Mouse (Mus musculus) A20 (cell line): ENCODE data around the gene Mybbp1a.
"Not testable (repeated sequence)": the region's sequence is repeated elsewhere in the genome, so short reads cannot be mapped to it uniquely, and the experiment has no call there.

Experiments used
- DNase-seq: peaks from one replicate; pipeline ENCODE4 v3.0.0-alpha.2; 2011; ENCODE audit warnings: low read depth, low spot score

The Mybbp1a gene

DNA sequence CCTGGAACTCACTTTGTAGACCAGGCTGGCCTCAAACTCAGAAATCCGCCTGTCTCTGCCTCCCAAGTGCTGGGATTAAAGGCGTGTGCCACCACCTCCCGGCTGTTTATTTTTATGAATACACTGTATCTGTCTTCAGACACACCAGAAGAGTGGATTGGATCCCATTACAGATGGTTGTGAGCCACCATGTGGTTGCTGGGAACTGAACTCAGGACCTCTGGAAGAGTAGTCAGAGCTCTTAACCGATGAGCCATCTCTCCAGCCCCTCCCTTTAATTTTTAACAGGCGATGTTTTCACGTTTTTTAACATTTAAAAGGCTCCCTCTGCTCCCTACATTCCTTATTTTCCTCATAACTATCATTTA is 574 bp upstream of the Mybbp1a start:
- not testable (repeated sequence) for DNase-seq

DNA sequence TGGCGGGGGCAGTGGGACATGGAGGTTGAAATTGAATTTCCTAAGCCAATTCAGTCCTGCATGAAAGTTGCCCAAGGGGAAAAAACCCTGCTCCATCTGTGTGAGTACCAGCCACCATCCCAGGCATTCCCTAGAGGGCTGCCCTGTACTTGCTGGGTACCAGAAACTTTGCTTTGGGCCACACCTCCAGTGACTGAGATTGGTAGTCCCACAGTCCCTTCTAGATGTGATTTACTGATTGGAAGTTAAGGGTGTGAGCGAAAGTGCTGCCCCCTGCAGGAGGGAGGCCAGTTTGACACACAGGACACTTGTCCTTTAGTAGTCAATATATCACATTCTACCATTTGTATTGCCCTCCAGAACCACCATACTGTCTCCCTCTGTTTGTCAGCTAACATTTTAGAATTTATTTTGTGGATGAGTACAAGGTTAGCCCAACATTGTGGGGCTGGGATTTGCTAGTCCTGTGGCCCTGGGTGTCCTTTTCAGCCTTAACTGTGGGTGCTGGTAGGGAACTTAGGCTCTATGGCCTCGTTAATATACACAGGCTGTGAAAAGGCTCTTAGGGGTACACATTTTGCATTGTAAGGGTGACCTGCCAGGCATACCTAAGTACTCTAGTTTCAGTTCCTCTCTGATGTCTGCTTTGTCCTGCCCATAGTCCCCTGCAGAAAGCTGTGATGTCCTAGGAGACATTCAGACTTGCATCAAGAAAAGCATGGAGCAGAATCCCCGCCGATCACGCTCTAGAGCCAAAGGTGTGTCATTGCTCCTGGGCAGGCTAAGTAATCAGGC is 5.4 kb downstream of the Mybbp1a start:
- DNase-seq = peak; percentile 85

DNA sequence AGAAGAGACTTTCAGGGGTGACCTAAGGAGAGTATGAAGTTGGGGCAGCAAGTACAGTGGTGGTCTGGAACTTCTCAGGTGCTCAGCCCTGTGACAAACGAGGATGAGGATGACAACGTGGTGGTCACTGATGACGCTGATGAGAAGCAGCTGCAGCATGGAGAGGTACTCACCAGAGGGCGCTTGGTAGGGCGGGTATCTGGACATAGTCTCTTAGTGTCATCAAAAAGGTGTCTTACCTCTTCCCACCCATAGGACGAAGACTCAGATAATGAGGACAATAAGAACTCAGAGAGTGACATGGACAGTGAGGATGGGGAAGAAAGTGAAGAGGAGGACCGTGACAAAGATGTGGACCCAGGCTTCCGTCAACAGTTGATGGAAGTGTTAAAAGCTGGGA is 6.3 kb downstream of the Mybbp1a start:
- no peak for DNase-seq

DNA sequence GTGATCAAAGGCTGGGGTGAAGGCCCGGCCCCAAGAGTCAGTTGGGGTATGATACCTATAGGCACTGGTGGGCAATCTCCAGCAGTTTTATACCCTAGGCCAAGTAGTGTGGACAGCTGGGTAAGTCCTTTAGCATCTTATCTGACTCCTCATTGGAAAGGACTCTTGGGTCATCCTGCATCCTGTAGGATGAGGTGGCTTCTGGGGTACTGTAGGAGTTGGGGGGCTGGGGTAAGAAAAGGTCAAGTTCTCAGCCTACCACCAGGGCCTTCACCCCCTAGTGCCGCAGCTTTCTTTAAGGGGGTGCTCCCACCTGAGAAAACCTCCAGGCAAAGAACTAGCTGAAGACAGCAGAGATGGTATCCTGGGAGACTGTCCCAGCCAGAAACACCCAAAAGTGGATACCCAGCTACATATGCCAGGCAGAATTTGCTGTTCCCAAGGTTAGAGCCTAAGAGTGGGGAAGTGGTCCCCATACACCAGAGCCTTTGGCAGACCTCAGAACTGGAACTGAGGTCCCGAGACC is 11.0 kb downstream of the Mybbp1a start:
- no peak for DNase-seq

DNA sequence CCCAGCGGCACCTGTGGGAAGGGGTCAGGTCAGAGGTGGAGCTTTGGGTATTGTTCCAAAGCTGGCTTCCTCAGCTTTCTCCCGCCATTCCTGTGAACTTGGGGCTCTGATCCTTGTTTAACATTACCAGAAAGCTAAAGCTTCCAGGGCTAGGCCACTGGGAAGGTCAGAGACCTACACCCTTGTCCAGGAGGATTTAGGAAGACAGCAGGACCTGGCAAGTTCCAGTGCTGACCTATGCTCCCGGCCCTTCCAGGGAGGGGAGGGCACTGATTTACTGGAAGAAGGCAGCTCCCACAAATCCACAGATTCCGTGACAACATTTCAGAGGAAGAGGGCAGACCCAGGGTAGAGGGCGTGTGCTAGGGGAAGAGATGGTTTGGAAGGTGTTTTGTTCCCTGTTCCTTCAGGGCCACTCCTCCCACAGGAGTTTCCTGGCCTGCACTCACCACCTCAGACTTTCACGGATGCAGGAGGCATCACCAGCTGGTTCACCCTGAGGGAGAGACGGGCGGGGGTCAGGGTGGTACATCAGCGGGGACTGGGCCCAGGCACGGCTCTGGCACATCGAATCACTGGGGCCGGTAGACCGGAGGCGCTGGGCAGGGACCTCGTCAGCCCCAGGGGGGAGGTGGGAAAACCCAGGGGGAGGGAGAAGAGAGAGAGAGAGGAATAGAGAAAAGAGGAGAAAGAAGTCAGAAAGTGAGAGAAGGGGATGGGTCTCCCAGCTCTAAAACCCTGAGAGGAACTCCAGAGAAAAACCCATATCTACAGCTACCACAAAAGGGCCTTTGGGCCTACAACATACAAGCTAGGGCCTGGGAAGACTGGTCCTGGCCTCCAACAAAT is 12.2 kb downstream of the Mybbp1a start:
- no peak for DNase-seq

DNA sequence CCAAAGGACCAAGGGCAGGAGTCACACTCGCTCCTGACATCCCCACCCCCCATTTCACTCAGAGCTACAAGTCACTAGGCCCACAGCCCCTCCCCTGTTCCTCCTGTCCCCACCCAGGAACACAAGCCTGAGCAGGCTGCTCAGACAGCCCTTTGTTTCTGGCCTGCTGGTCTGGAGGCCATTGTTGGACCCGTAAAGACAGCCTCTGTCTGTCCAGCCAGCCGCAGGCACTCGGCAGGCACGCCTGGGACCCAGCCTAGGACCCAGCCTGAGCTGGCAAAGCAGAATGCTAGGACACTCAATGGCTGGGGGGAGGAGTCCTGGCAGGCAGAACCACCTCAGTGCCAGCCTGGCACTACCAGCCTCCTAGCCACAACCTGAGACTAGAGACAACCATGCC is 14.5 kb downstream of the Mybbp1a start:
- DNase-seq = no peak

DNA sequence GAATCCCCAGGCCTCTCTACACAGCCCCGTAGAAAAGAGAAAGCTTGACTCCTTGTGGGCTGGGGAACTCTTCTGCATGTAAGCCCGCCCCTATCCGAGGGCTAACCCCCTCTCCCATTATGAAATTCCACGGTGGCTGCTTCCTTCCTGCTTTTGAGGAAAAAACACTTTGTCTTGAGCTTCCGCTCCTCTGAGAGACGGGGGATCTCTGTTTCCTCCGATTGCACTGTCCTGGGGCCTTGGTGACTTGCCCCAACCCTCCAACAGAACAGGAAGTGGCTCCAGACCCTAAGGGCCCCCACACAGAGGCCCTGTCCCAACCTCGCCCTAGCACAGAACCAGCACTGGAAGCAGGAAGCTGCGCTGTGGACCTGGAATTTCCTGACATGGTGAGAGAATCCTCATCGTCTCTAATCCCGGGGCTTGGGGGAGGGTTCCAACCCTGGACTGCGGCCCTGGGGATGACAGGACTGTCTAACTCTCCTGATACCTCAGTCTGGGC is 16.9 kb downstream of the Mybbp1a start:
- no peak for DNase-seq

DNA sequence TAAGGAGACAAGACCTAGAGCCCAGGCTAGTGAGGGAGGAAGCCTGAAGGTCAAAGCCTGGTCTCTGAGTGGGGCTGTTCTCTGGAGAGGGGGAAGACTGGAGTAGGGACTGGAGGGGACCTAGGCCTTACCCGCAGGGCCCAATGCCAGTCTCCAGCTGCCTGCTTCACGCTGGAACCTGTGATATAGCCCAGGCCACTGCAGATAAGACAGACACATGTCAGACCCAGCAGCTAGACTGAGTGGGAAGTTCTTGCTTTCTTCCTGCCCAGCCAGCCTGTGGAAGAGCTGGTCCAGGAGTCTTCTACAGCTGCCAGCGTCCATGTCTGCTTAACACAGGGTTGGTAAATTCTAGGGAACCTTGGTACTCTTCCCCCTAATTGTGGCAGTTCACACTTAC is 17.3 kb downstream of the Mybbp1a start:
- DNase-seq = no peak

DNA sequence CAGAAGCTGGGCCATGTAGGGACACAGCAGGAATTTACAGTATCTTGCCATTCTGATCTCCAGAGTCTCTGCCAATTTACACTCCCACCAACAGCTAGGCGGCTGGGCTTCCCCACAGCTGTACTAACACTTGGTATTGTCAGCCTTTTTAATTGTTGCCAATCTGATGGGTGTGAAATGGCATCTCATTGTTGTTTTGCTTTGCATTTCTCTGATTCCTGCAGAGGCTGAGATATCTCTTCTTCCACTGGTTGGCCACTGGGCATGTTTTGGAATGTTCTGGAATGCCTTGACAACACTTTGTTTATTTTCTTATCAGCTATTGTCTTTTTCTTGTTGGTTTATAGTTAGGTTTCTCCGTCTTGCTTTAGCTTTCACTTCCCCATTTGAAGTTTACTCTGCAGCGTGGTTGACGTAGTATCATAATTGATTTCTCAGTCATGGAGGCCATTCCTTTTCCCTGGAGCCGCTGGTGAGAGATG is 20.4 kb downstream of the Mybbp1a start:
- peak; percentile 83 for DNase-seq

DNA sequence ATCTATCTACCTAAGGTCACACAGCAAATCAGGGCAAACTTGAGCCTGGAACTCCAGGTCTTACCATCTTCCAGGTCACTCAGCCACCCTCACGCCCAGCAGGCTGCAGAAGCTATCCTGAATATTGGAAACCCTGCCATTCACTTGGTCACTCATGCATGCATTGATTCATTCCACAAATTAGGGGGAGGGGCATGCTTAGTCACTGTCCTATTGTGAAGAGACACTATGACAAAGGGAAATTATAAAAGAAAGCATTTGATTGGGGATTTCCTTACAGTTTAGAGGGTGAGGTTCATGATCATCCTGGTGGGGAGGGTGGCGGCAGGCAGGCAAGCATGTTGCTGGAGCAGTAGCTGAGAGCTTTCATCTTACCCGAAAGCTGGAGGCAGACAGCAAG is 23.7 kb downstream of the Mybbp1a start:
- no peak for DNase-seq

DNA sequence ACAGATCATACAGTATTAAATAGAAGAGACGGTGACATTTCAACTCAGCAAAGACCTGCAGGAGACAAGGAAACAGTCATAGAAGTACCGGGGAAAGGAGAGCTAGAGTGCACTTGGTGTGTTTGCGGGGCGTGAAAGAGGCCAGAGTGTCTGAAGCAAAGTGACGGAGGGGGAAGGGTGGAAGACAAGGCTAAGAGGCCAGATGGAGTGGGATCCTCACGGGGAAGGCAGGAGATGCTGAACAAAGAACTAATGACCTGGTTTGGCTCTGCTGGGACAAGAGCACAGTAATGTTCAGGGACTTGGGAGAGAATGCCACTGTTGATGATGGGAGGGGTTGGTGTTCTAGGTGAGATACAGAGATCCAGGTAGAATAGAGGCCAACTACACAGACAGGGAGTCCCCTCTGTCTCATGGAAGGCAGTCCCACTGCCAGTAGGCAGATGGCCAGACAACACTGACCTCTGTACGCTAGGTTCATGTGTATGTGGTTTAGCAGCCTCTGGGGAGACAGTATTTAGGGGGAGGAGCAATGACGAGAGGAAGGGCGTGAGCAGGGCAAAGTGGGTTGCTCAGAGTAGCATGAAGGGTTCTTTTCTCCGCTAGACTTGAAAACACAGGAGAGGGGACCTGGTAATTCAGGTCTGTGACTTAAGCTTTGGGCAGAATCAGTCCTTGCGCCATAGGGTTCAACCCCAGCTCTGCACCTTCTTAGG is 25.0 kb downstream of the Mybbp1a start:
- no peak for DNase-seq

DNA sequence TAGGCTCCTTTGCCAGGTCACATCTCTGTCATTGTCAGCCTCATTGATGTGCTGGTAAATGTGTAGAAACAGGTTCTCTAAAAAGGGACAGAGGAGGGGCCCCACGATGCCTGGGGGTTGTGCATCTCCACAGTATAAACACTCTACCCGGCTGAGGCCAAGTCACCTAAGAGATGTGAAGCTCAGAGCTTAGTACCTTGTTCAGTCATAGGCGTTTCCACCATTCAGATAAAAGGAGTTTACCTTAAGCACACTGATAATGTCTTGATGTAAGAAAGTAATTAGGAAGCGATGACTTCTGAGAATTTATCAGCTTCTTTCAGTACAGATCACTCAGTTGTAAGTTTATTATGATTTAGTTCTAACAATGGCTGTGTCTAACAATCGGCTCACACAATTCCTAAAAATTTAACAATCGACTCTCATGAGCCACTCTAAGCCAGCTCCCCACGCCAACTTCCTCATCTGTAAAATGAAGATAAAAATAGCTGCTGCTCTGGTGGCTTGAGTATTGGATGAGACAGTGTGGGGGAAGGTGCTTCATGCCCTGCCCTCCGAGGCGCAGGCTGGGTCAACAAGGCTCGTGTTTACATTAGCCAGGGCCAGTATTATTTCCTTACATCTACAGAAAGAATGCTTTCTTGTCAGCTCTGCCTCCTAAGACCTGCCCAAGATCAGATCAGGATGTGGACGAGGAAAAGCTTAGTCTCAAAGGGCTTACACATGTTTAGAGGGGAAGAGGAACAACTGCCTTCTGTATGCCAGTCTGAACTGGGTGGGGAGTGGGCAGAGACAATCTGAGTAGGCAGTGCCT is 25.7 kb downstream of the Mybbp1a start:
- no peak for DNase-seq

DNA sequence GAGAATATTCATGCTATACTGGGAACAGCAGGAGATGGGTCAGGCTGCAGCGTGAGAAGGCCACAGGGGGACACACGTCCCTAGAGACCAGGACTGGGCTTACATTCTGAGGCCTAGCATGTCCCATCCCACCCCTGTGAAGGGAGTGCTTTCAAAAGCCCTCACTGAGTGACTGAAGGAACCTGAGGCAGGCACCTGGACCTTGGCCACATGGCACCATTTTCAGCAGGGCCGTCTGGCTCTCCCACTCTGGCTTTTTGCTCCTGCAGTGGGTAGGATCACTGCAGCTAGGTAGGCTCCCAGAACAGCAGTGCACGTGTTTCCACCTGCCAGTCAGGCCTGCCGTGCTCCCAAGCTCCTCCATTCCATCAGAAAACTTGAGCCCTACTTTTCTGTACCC is 27.4 kb downstream of the Mybbp1a start:
- DNase-seq = no peak

DNA sequence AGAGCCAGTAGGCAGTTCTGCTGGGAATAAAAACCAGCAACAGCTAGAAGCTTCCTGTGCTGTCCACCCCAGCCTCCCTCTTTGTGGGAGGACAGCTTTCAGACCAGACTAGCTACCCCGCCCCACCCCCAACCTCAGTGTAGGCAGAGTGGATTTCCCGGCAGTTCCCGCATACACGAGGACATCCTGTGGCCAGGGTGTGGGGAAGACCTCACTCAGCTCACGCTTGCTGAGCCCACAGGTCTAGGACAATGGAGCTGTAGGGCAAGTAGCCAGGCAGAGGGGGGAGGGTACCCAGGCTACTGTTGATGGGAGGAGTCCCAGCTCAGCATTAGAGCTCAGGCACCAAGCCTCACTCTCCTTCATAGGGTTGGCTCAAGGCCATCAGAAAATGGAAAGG is 28.1 kb downstream of the Mybbp1a start:
- no peak for DNase-seq

DNA sequence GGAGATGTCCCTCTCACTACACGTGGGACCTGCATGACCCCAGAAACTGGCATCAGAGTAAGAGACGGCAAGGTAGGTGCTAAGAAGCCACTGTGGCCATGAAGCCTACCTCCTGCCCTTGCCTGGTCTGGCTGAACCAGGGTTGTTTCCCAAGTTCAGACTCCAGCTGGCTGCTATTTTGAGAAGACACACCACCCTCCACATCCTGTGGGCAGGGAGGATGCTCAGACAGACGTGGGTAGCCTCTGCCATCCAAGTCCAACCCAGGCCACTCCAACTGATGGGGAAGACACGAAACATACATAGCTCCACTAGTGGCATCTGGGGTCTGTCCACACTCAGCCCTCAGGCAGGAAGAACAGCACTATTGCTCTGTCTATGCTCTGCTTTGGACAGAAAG is 28.8 kb downstream of the Mybbp1a start:
- no peak for DNase-seq

DNA sequence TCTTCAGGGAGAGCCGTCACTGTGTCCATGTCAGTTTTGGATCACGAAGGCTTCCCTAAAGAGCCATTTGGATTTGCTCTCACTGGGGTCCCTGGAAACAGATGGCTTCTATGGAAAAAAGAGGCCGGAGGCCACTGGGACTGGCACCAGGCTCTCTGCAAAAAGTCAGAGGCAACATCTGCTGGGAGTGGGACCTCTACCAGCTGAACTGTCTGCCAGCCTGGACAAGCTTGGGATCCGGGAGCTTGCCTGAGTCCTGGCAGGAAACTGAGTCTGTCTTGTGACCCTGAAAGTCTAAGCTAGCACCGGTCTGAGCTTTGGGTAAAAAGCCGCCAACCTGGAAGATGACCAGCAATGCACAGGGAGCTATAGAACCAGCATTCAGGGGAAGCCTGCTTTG is 30.2 kb downstream of the Mybbp1a start:
- DNase-seq = no peak

DNA sequence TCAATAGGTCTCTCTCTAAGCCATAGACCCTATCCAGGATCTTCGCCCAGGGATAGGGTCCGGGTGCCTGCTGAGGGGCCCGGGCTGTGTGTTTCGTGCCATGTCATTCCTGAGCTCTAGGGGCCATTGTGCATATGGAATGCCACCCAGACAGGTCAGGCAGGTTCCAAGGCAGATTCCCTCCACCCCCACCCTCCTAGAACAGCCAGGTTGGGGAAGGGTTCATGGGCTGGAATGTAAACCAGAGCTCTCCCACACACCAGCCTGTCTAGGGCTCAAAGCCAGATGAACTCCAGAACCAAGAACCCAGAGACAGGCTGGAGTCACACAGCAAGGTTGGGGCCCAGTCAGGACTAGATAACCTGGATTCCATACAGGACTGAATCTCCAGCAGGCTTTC is 32.4 kb downstream of the Mybbp1a start:
- DNase-seq = no peak

DNA sequence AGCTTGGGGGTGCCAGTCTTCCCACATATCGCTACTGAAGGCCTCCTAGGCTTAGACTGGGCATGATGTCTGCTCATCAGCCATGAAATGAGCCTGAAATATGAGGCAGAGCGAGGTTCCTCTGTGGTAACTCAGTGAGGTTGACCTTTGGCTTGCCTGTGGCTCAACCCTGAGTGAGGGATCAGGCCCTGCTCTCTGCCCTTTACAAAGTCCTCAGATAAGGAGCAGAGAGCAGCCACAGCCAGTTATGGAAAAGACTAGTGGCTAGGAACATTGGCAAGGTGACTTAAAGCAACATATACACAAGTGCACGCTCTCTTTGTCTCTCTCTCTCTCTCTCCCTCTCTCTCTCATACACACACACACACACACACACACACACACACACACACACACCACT is 33.8 kb downstream of the Mybbp1a start:
- DNase-seq = no peak

DNA sequence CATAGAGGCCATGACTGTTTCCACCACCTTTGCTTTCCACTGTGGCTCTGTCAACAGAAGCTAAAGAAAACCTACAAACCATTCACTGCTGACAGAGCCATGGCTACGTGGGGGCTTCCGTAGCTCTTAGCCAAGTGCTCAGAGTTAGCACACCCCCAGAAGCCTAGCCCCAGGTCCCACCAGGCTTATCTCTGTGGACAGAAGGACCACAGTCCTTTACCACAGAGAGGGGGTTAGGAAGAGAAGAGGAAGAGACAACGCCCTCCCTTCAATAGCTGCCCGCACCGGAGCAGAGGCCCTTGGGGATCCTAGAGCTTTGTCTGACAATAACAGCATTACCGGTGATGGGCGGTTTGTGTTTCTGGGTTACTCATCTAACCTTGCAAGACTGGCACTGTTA is 34.3 kb downstream of the Mybbp1a start:
- no peak for DNase-seq

DNA sequence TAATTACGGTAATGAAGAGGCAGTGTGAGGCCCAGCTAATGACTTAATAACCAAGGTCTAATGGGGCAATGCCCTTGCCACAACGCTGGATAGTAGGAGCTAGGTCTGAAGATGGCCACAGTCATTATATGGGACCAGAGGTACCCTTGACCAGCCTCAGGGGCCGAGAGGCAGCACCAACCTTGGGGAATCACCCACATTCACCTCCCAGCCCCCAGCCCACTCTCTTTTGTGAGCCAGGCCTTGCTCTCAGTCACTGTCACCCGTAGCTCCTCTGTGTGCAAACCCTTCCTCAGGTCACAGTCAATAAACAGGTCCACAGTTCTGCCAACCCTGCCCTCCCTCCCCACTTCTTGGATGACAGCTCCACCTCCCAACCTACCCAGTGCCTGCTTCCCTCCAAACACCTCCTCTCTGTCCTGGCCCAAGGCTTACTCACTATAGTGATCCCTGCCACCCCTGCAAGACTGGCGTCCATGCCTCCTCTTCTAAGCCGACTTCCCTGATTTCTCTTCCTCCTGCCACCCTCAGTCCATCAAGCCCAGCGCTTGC is 35.0 kb downstream of the Mybbp1a start:
- DNase-seq = no peak

DNA sequence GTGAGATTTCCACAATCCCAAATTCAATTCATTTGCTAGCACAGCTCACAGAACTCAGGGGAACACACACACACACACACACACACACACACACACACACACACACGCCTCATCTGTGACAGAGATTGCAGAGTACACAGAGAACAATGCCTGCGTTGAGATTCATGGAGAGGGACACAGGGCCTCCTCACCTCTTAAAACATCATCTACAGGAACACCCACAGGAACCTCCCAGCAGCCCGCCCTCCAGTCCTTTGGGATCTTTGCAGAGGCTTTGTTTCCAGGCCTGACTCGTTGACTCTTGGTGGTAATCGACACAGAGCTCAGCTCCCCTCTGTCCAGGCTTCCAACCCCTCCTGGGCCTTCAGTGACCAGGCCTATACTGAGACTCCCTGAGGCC is 36.0 kb downstream of the Mybbp1a start:
- no peak for DNase-seq
